ENCODE assay signal across 8 mouse cellular contexts in the genomic region with DNA sequence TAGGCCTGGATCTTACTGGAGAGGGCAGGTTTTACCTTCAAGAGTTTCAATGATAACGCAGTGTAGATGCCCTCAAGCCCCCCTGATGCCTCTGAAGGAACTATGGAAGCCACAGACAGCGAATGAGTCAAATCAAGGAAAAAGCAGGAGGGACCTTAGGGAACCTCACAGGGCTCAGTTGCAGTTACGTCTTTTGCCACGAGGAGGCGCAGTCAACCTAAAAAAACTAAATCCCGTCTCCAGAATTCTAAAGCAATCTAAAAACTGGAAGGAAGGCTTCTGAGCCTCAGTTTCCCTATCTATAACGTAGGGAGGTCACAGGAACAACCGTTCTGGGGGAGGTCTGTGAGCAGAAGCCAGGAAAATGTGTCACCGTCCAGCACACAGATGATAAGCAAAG. TPM values are rescaled to one million over a fixed set of nuclear protein-coding genes. Genes with fewer than 3 reads are reported as not detected.
DNase-seq lines count a peak whose midpoint lies in the region; ATAC-seq and TF ChIP-seq lines count a peak whose summit lies in the region.

No protein-coding gene starts in this region.

- 12% methylated on average over 9 of the region's 9 CpGs for WGBS in liver, embryonic 14.5 days (ENCODE audit: insufficient replicate concordance)

- intact Hi-C loops in heart, postnatal 10 days (cut with DNase I), result loop anchor here (1.0 to 5.0 kb wide), 3 partner anchors 39 to 293 kb away; a partner anchor contains a TSS

- no peaks in the 10 kb centered on the region for H3K27me3 ChIP-seq in testis, adult 2 months (ENCODE audit: control insufficient read depth, insufficient read depth, low read length)
- peaks cover 1% of the 10 kb centered on the region; the same call in 1 of the 2 replicates for H3K27me3 ChIP-seq in liver, embryonic 14.5 days (ENCODE audit: control insufficient read depth, insufficient read depth, low read length)

- no peaks in the 10 kb centered on the region for H3K9me3 ChIP-seq in liver, embryonic 14.5 days (ENCODE audit: control insufficient read depth, low read length)

- no peak overlapping the region for H3K9ac ChIP-seq in liver, embryonic 14.5 days (replicated peaks)

- ATAC-seq in liver, embryonic 14.5 days (ENCODE audit: insufficient read depth), result no peak

- peak; percentile 61 for DNase-seq in gastrocnemius, adult 18-20 months (ENCODE audit: low spot score)
- no peak for DNase-seq in gastrocnemius, postnatal 25 days
- DNase-seq in testis, postnatal 14 days (ENCODE audit: low spot score), result no peak
- DNase-seq in cerebellum, adult 9-10 months, result peak; percentile 70
- DNase-seq in heart, postnatal 10 days, result peak; percentile 69 to 84
- DNase-seq in liver, embryonic 14.5 days (ENCODE audit: low read depth in 3 of 3, low spot score in 3 of 3), result peak in 1 of 3 experiments; percentile 44
- DNase-seq in spleen, postnatal 10 days (ENCODE audit: low spot score in 2 of 2), result peak; percentile 62 to 76

- TF ChIP-seq CTCF in testis, adult 2 months (IDR thresholded peaks at IDR 0.05; ENCODE audit: control insufficient read depth, insufficient read depth, insufficient replicate concordance, low read depth, low read length), result peak; percentile 39; the same call in 1 of the 2 replicates
- TF ChIP-seq CTCF in liver, embryonic 14.5 days (IDR thresholded peaks at IDR 0.05; ENCODE audit: low read depth), result peak; percentile 80

- TF ChIP-seq EP300 in liver, embryonic 14.5 days (IDR thresholded peaks at IDR 0.05; ENCODE audit: low read depth), result no peak

- no peak for TF ChIP-seq POLR2A in testis, adult 2 months (IDR thresholded peaks at IDR 0.05; ENCODE audit: control insufficient read depth, low read depth, low read length)

- no peaks in the 10 kb centered on the region for H3K4me1 ChIP-seq in testis, adult 2 months (ENCODE audit: control insufficient read depth, insufficient read depth, low read length)
- no peaks in the 10 kb centered on the region for H3K4me1 ChIP-seq in liver, embryonic 14.5 days (replicated peaks; ENCODE audit: control insufficient read depth in 2 of 2, insufficient read depth in 2 of 2, low read length in 1 of 2)

- no peak overlapping the region for H3K4me3 ChIP-seq in testis, adult 2 months (ENCODE audit: control insufficient read depth, low read depth, low read length)
- no peak overlapping the region for H3K4me3 ChIP-seq in liver, embryonic 14.5 days (ENCODE audit: insufficient read depth in 1 of 2, low read depth in 2 of 2, low read length in 2 of 2)

- H3K36me3 ChIP-seq in testis, adult 2 months (ENCODE audit: control insufficient read depth, insufficient read depth, low read length), result no peaks in the 10 kb centered on the region
- H3K36me3 ChIP-seq in liver, embryonic 14.5 days (replicated peaks; ENCODE audit: control insufficient read depth, insufficient read depth, low read depth), result no peaks in the 10 kb centered on the region

- no peak overlapping the region for H3K27ac ChIP-seq in testis, adult 2 months (ENCODE audit: control insufficient read depth, insufficient read depth, low read depth, low read length)
- H3K27ac ChIP-seq in liver, embryonic 14.5 days, result no peak overlapping the region

- no peak overlapping the region for H3K4me2 ChIP-seq in liver, embryonic 14.5 days (ENCODE audit: low read depth)

RNA-seq across cellular contexts. Expression of a gene that starts 13.3 kb away (rescaled TPM):
- total RNA-seq in gastrocnemius, adult 18-20 months (2021), result 1 to 10 TPM; 2.5 to 2.7 TPM
- total RNA-seq in gastrocnemius, postnatal 25 days (2021), result 10 to 100 TPM in 1 of 2 experiments, 1 to 10 TPM in 1; 4.0 to 13.6 TPM
- polyA plus RNA-seq in testis, adult 2 months (2012; rRNA removed), result 0.36 and 0.51 TPM in 2 replicates
- 1 to 10 TPM; 1.2 to 1.3 TPM for total RNA-seq in heart, postnatal 10 days (2021)
- polyA plus RNA-seq in liver, embryonic 14.5 days (2012; rRNA removed), result 0.03 and 0.04 TPM in 2 replicates
- polyA plus RNA-seq in liver, embryonic 14.5 days (2014; fragmentation: Nextera tagmentation; extraction: Ambion mirVana), result 0.03 TPM in 1 of 2 replicates, not detected in the other

RNA-seq across cellular contexts. Expression of a gene that starts 27.8 kb away (rescaled TPM):
- total RNA-seq in gastrocnemius, adult 18-20 months (2021), result not detected
- not detected for total RNA-seq in gastrocnemius, postnatal 25 days (2021)
- polyA plus RNA-seq in testis, adult 2 months (2012; rRNA removed), result 844 and 936 TPM in 2 replicates
- under 1 TPM; 0.25 to 0.31 TPM for total RNA-seq in heart, postnatal 10 days (2021)
- 0.41 and 0.50 TPM in 2 replicates for polyA plus RNA-seq in liver, embryonic 14.5 days (2012; rRNA removed)
- polyA plus RNA-seq in liver, embryonic 14.5 days (2014; fragmentation: Nextera tagmentation; extraction: Ambion mirVana), result 1.7 and 1.9 TPM in 2 replicates

RNA-seq across cellular contexts. Expression of a gene that starts 28.2 kb away (rescaled TPM):
- total RNA-seq in gastrocnemius, adult 18-20 months (2021), result 100 to 1,000 TPM; 347 to 364 TPM
- 100 to 1,000 TPM; 338 to 343 TPM for total RNA-seq in gastrocnemius, postnatal 25 days (2021)
- 122 and 131 TPM in 2 replicates for polyA plus RNA-seq in testis, adult 2 months (2012; rRNA removed)
- 100 to 1,000 TPM; 376 to 397 TPM for total RNA-seq in heart, postnatal 10 days (2021)
- polyA plus RNA-seq in liver, embryonic 14.5 days (2012; rRNA removed), result 26.2 and 44.8 TPM in 2 replicates
- polyA plus RNA-seq in liver, embryonic 14.5 days (2014; fragmentation: Nextera tagmentation; extraction: Ambion mirVana), result 109 and 113 TPM in 2 replicates

RNA-seq across cellular contexts. Expression of a gene that starts 28.4 kb away (rescaled TPM):
- 1 to 10 TPM; 8.3 to 9.7 TPM for total RNA-seq in gastrocnemius, adult 18-20 months (2021)
- total RNA-seq in gastrocnemius, postnatal 25 days (2021), result 1 to 10 TPM; 5.6 to 6.9 TPM
- 0.95 TPM in 2 replicates for polyA plus RNA-seq in testis, adult 2 months (2012; rRNA removed)
- total RNA-seq in heart, postnatal 10 days (2021), result 10 to 100 TPM in 1 of 2 experiments, 1 to 10 TPM in 1; 9.1 to 10.1 TPM
- 0.30 and 0.36 TPM in 2 replicates for polyA plus RNA-seq in liver, embryonic 14.5 days (2012; rRNA removed)
- 0.77 and 0.79 TPM in 2 replicates for polyA plus RNA-seq in liver, embryonic 14.5 days (2014; fragmentation: Nextera tagmentation; extraction: Ambion mirVana)

RNA-seq across cellular contexts. Expression of a gene that starts 41.9 kb away (rescaled TPM):
- total RNA-seq in gastrocnemius, adult 18-20 months (2021), result not detected
- not detected for total RNA-seq in gastrocnemius, postnatal 25 days (2021)
- 187 and 222 TPM in 2 replicates for polyA plus RNA-seq in testis, adult 2 months (2012; rRNA removed)
- total RNA-seq in heart, postnatal 10 days (2021), result 1 to 10 TPM in 1 of 2 experiments, under 1 TPM in 1; 0.65 to 1.2 TPM
- 2.0 and 2.5 TPM in 2 replicates for polyA plus RNA-seq in liver, embryonic 14.5 days (2012; rRNA removed)
- 1.7 and 3.7 TPM in 2 replicates for polyA plus RNA-seq in liver, embryonic 14.5 days (2014; fragmentation: Nextera tagmentation; extraction: Ambion mirVana)

Comparison
In these comparisons a context has a peak if more than half of its experiments do, and no peak if none do; other contexts are left out.
1. DNase-seq: peak in gastrocnemius, adult 18-20 months (single experiment), cerebellum, adult 9-10 months (single experiment), heart, postnatal 10 days (2 of 2) and spleen, postnatal 10 days (2 of 2); none in gastrocnemius, postnatal 25 days (single experiment) and testis, postnatal 14 days (single experiment).